In the genomic region with DNA sequence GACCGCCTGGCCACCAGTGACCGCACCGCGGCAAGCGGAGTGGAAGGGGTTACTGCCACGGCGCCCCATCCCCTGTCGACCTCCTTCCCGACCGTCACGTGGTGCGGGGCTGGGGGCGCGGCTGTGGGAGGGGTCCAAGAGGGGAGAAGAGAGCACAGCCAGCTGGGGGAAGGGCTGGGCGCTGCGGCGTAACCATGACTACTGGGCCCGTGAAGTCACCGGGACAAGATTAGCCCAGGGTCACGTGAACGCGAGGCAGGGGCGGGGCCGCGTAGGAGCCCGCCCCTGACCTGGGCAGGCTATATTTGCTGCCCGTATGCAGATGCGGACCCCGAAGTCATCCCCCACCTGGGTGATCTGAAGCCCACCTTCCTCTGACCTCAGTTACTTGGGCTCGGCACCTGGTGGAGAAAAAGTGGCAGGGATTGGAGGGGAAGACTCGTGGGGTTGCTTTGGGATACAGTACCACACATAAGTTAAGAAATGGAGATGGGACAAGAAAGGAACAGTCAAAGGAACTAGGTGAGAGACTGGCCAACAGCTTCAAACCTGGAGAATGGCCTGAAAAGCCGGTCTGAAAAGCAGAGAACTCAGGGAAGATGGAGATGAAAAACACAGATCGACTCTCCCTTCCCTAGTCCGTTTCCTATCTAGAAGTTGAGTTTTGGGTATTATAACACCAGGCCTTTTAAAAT, we compare ENCODE assay signal across 8 mouse cellular contexts. TPM values are rescaled to one million over a fixed set of nuclear protein-coding genes. Genes with fewer than 3 reads are reported as not detected.
DNase-seq lines count a peak whose midpoint lies in the region; ATAC-seq lines count a peak whose summit lies in the region.

No protein-coding gene starts in this region.

- no peaks in the 10 kb centered on the region for H3K27me3 ChIP-seq in intestine, embryonic 14.5 days (replicated peaks; ENCODE audit: control insufficient read depth, insufficient read depth, low read length)

- peak overlapping the region; percentile 55 for H3K9ac ChIP-seq in intestine, embryonic 14.5 days (ENCODE audit: low read length)

- peak; percentile 91 for DNase-seq in adrenal gland, adult 2 months
- peak; percentile 95 for DNase-seq in embryo, embryonic 11 days
- DNase-seq in gastrocnemius, postnatal 25 days: peak; percentile 77
- peak; percentile 95 for DNase-seq in intestine, embryonic 14.5 days (ENCODE audit: low spot score)
- DNase-seq in left cerebral cortex, postnatal 14 days (ENCODE audit: low spot score in 2 of 2): peak; percentile 87 to 93
- peak; percentile 87 for DNase-seq in right cerebral cortex, postnatal 25 days
- DNase-seq in urinary bladder, postnatal 36 days (ENCODE audit: low spot score in 2 of 2): peak; percentile 70 to 82

- H3K4me3 ChIP-seq in intestine, embryonic 14.5 days (ENCODE audit: low read depth, low read length): peak overlapping the region; percentile 55

- H3K27ac ChIP-seq in intestine, embryonic 14.5 days (ENCODE audit: low read depth): peak overlapping the region; percentile 77

- H3K4me1 ChIP-seq in intestine, embryonic 14.5 days (replicated peaks; ENCODE audit: control insufficient read depth, insufficient read depth, low read length): peaks cover 23% of the 10 kb centered on the region

- WGBS in intestine, embryonic 14.5 days: 3% methylated on average over 34 of the region's 34 CpGs

- H3K36me3 ChIP-seq in intestine, embryonic 14.5 days (ENCODE audit: control insufficient read depth, insufficient read depth, low read length): 0 out of 2 replicates have a peak, but pooled peaks cover 12% of the 10 kb centered on the region

- no peaks in the 10 kb centered on the region for H3K9me3 ChIP-seq in intestine, embryonic 14.5 days (ENCODE audit: control insufficient read depth, low read length)

- ATAC-seq in intestine, embryonic 14.5 days (replicated peaks; ENCODE audit: low FRiP score, low TSS enrichment, low read depth): peak; percentile 95
- ATAC-seq in megakaryocyte-erythroid progenitor cell, adult 5-6 weeks (replicated peaks; ENCODE audit: low FRiP score, low TSS enrichment, poor library complexity, severe bottlenecking): peak; percentile 92

- peak overlapping the region; percentile 63 for H3K4me2 ChIP-seq in intestine, embryonic 14.5 days (ENCODE audit: low read length)

- intact Hi-C loops in left cerebral cortex, postnatal 14 days (cut with DNase I): loop anchor here (5.0 kb wide), 1 partner anchor 38 kb away; a partner anchor contains a TSS

RNA-seq across cellular contexts. Expression of a gene that starts 6.1 kb away (rescaled TPM):
- 10 to 100 TPM in 1 of 2 experiments, 1 to 10 TPM in 1; 5.2 to 15.1 TPM for total RNA-seq in adrenal gland, adult 2 months (2021)
- polyA plus RNA-seq in adrenal gland, adult 2 months (2012; rRNA removed): 10.6 and 12.0 TPM in 2 replicates
- total RNA-seq in gastrocnemius, postnatal 25 days (2021): 1 to 10 TPM; 1.7 to 1.8 TPM
- 13.5 and 14.9 TPM in 2 replicates for polyA plus RNA-seq in intestine, embryonic 14.5 days (2014; fragmentation: Nextera tagmentation; extraction: Ambion mirVana)
- 10 to 100 TPM; 93.7 to 94.0 TPM for total RNA-seq in left cerebral cortex, postnatal 14 days (2021)
- total RNA-seq in megakaryocyte-erythroid progenitor cell, adult 5-6 weeks (2014; fragmentation: Nextera tagmentation): 0.39 TPM in 1 of 2 replicates, not detected in the other
- total RNA-seq in megakaryocyte-erythroid progenitor cell, adult 5-6 weeks (2017): 0.14 and 0.15 TPM in 2 replicates

RNA-seq across cellular contexts. Expression of a gene that starts 7.2 kb away (rescaled TPM):
- not detected for total RNA-seq in adrenal gland, adult 2 months (2021)
- not detected in 2 replicates for polyA plus RNA-seq in adrenal gland, adult 2 months (2012; rRNA removed)
- 1 to 10 TPM in 1 of 2 experiments, not detected in 1; 3.8 TPM for total RNA-seq in gastrocnemius, postnatal 25 days (2021)
- 3.4 TPM in 1 of 2 replicates, not detected in the other for polyA plus RNA-seq in intestine, embryonic 14.5 days (2014; fragmentation: Nextera tagmentation; extraction: Ambion mirVana)
- not detected for total RNA-seq in left cerebral cortex, postnatal 14 days (2021)
- not detected in 2 replicates for total RNA-seq in megakaryocyte-erythroid progenitor cell, adult 5-6 weeks (2014; fragmentation: Nextera tagmentation)
- total RNA-seq in megakaryocyte-erythroid progenitor cell, adult 5-6 weeks (2017): not detected in 2 replicates

RNA-seq across cellular contexts. Expression of a gene that starts 7.3 kb away (rescaled TPM):
- total RNA-seq in adrenal gland, adult 2 months (2021): 10 to 100 TPM; 30.5 to 32.5 TPM
- 60.7 and 64.1 TPM in 2 replicates for polyA plus RNA-seq in adrenal gland, adult 2 months (2012; rRNA removed)
- 10 to 100 TPM; 31.9 to 34.6 TPM for total RNA-seq in gastrocnemius, postnatal 25 days (2021)
- 105 TPM in 2 replicates for polyA plus RNA-seq in intestine, embryonic 14.5 days (2014; fragmentation: Nextera tagmentation; extraction: Ambion mirVana)
- 10 to 100 TPM; 32.4 to 34.2 TPM for total RNA-seq in left cerebral cortex, postnatal 14 days (2021)
- 37.4 and 40.7 TPM in 2 replicates for total RNA-seq in megakaryocyte-erythroid progenitor cell, adult 5-6 weeks (2014; fragmentation: Nextera tagmentation)
- 17.0 and 19.7 TPM in 2 replicates for total RNA-seq in megakaryocyte-erythroid progenitor cell, adult 5-6 weeks (2017)

RNA-seq across cellular contexts. Expression of a gene that starts 14.0 kb away (rescaled TPM):
- total RNA-seq in adrenal gland, adult 2 months (2021): 1 to 10 TPM in 1 of 2 experiments, under 1 TPM in 1; 0.62 to 2.1 TPM
- 2.9 and 4.0 TPM in 2 replicates for polyA plus RNA-seq in adrenal gland, adult 2 months (2012; rRNA removed)
- 1 to 10 TPM; 1.3 to 1.8 TPM for total RNA-seq in gastrocnemius, postnatal 25 days (2021)
- polyA plus RNA-seq in intestine, embryonic 14.5 days (2014; fragmentation: Nextera tagmentation; extraction: Ambion mirVana): 1.5 and 2.2 TPM in 2 replicates
- total RNA-seq in left cerebral cortex, postnatal 14 days (2021): 1 to 10 TPM; 1.6 to 3.7 TPM
- total RNA-seq in megakaryocyte-erythroid progenitor cell, adult 5-6 weeks (2014; fragmentation: Nextera tagmentation): 5.1 and 8.2 TPM in 2 replicates
- 0.89 and 3.4 TPM in 2 replicates for total RNA-seq in megakaryocyte-erythroid progenitor cell, adult 5-6 weeks (2017)

RNA-seq across cellular contexts. Expression of a gene that starts 40.4 kb away (rescaled TPM):
- total RNA-seq in adrenal gland, adult 2 months (2021): 100 to 1,000 TPM; 641 to 760 TPM
- 388 and 545 TPM in 2 replicates for polyA plus RNA-seq in adrenal gland, adult 2 months (2012; rRNA removed)
- 100 to 1,000 TPM; 409 to 410 TPM for total RNA-seq in gastrocnemius, postnatal 25 days (2021)
- 275 and 289 TPM in 2 replicates for polyA plus RNA-seq in intestine, embryonic 14.5 days (2014; fragmentation: Nextera tagmentation; extraction: Ambion mirVana)
- total RNA-seq in left cerebral cortex, postnatal 14 days (2021): 100 to 1,000 TPM; 436 to 453 TPM
- total RNA-seq in megakaryocyte-erythroid progenitor cell, adult 5-6 weeks (2014; fragmentation: Nextera tagmentation): 749 and 832 TPM in 2 replicates
- 152 and 207 TPM in 2 replicates for total RNA-seq in megakaryocyte-erythroid progenitor cell, adult 5-6 weeks (2017)

Comparison
In these comparisons a context has a peak if more than half of its experiments do, and no peak if none do; other contexts are left out.
1. Peak in every context shown above with its lines: DNase-seq, ATAC-seq, H3K4me3 ChIP-seq and H3K27ac ChIP-seq.
2. RNA of a gene that starts 6.1 kb away (total RNA-seq): 93.7 to 94.0 TPM in left cerebral cortex, postnatal 14 days; 5.2 to 15.1 TPM in adrenal gland, adult 2 months, 1.7 to 1.8 TPM in gastrocnemius, postnatal 25 days and 0.14 to 0.39 TPM in megakaryocyte-erythroid progenitor cell, adult 5-6 weeks; every median in the first group is over 4 times any median in the second.